In genomic region chr6:54467371-54467770, GRCm38 (mm10) we compare ENCODE assay signal across 25 mouse cellular contexts. TPM values are rescaled to one million over a fixed set of nuclear protein-coding genes. Genes with fewer than 3 reads are reported as not detected.
DNase-seq lines count a peak whose midpoint lies in the region; ATAC-seq and TF ChIP-seq lines count a peak whose summit lies in the region.
"Had no signal": no experiment of that assay in that cellular context is flagged by ENCODE, and none has a peak within 500 bp of the region (broad histone marks: within the 10 kb centered on the region; RNA-seq: fewer than 3 reads in every experiment).

No protein-coding gene starts in this region.

- intact Hi-C loops in gastrocnemius, adult 2 months (cut with DNase I) = no loop called here

- H3K36me3 ChIP-seq in limb, embryonic 14.5 days (ENCODE audit: control insufficient read depth, insufficient read depth, low read length) = no peaks in the 10 kb centered on the region
- no peaks in the 10 kb centered on the region for H3K36me3 ChIP-seq in limb, embryonic 10.5 days
- no peaks in the 10 kb centered on the region for H3K36me3 ChIP-seq in heart, embryonic 12.5 days
- H3K36me3 ChIP-seq: embryonic facial prominence, embryonic 12.5 days; forebrain, embryonic 12.5 days; hindbrain, embryonic 15.5 days; neural tube, embryonic 12.5 days had no signal

- DNase-seq in gastrocnemius, adult 2 months = peak; percentile 44
- no peak for DNase-seq in gastrocnemius, adult 8-10 months (ENCODE audit: low spot score in 2 of 2)
- DNase-seq in limb, embryonic 14.5 days (ENCODE audit: low spot score) = no peak
- DNase-seq in limb, embryonic 10.5 days (ENCODE audit: low spot score) = no peak
- DNase-seq in skeletal muscle tissue, adult 2 months (ENCODE audit: low read depth, low spot score) = peak; percentile 68
- DNase-seq in urinary bladder, postnatal 36 days (ENCODE audit: low spot score in 2 of 2) = no peak
- DNase-seq in cerebellum, adult 11 months = no peak
- DNase-seq: adrenal gland, adult 2 months; cerebellum, adult 18-20 months; cerebellum, postnatal 25 days; gastrocnemius, postnatal 25 days; kidney, adult 8-10 months; kidney, postnatal 10 days; liver, postnatal 0 days; midbrain, embryonic 14.5 days; thymus, postnatal 25 days had no signal

- H3K27me3 ChIP-seq in limb, embryonic 14.5 days (ENCODE audit: control insufficient read depth, insufficient read depth, low read length) = no peaks in the 10 kb centered on the region
- H3K27me3 ChIP-seq in limb, embryonic 10.5 days (ENCODE audit: low read depth, poor library complexity, severe bottlenecking) = no peaks in the 10 kb centered on the region
- no peaks in the 10 kb centered on the region for H3K27me3 ChIP-seq in heart, embryonic 12.5 days (replicated peaks)
- H3K27me3 ChIP-seq: embryonic facial prominence, embryonic 12.5 days; hindbrain, embryonic 15.5 days; neural tube, embryonic 12.5 days had no signal

- H3K4me3 ChIP-seq in gastrocnemius, adult 2 months = peak overlapping the region; percentile 33; the same call in 1 of the 2 replicates
- H3K4me3 ChIP-seq in limb, embryonic 14.5 days (replicated peaks; ENCODE audit: low read length) = no peak overlapping the region
- no peak overlapping the region for H3K4me3 ChIP-seq in limb, embryonic 10.5 days
- H3K4me3 ChIP-seq in heart, embryonic 12.5 days = no peak overlapping the region
- H3K4me3 ChIP-seq: embryonic facial prominence, embryonic 12.5 days; forebrain, embryonic 12.5 days; hindbrain, embryonic 15.5 days; megakaryocyte, embryonic 14.5 days; neural tube, embryonic 12.5 days had no signal

- H3K9me3 ChIP-seq in limb, embryonic 14.5 days (ENCODE audit: control insufficient read depth, low read length) = no peaks in the 10 kb centered on the region
- no peaks in the 10 kb centered on the region for H3K9me3 ChIP-seq in limb, embryonic 10.5 days (replicated peaks)
- H3K9me3 ChIP-seq in heart, embryonic 12.5 days (replicated peaks) = no peaks in the 10 kb centered on the region
- H3K9me3 ChIP-seq: embryonic facial prominence, embryonic 12.5 days; forebrain, embryonic 12.5 days; hindbrain, embryonic 15.5 days; megakaryocyte, embryonic 14.5 days; neural tube, embryonic 12.5 days had no signal

- peak overlapping the region; percentile 90 for H3K27ac ChIP-seq in gastrocnemius, adult 2 months
- no peak overlapping the region for H3K27ac ChIP-seq in limb, embryonic 14.5 days (replicated peaks; ENCODE audit: low read depth, low read length)
- H3K27ac ChIP-seq in limb, embryonic 10.5 days = no peak overlapping the region
- peak overlapping the region; percentile 96 for H3K27ac ChIP-seq in heart, embryonic 12.5 days (ENCODE audit: poor library complexity, severe bottlenecking)
- H3K27ac ChIP-seq: embryonic facial prominence, embryonic 12.5 days; forebrain, embryonic 12.5 days; hindbrain, embryonic 15.5 days; neural tube, embryonic 12.5 days had no signal

- 0 out of 2 replicates have a peak, but pooled peaks cover 2% of the 10 kb centered on the region for H3K4me1 ChIP-seq in limb, embryonic 14.5 days (ENCODE audit: control insufficient read depth, insufficient read depth, low read length)
- no peaks in the 10 kb centered on the region for H3K4me1 ChIP-seq in limb, embryonic 10.5 days
- H3K4me1 ChIP-seq in heart, embryonic 12.5 days (replicated peaks) = peaks cover 54% of the 10 kb centered on the region
- H3K4me1 ChIP-seq: embryonic facial prominence, embryonic 12.5 days; neural tube, embryonic 12.5 days had no signal

- no peak overlapping the region for H3K9ac ChIP-seq in limb, embryonic 14.5 days (ENCODE audit: low read depth, low read length, severe bottlenecking)
- 0 out of 2 replicates have a peak overlapping the region, but pooled peaks have one; percentile 30 for H3K9ac ChIP-seq in heart, embryonic 12.5 days
- H3K9ac ChIP-seq: embryonic facial prominence, embryonic 12.5 days; forebrain, embryonic 12.5 days; hindbrain, embryonic 15.5 days; liver, postnatal 0 days; neural tube, embryonic 12.5 days had no signal

- TF ChIP-seq CTCF in gastrocnemius, adult 2 months (IDR thresholded peaks at IDR 0.05) = no peak

- no peak for TF ChIP-seq POLR2A in limb, embryonic 14.5 days (IDR thresholded peaks at IDR 0.05; ENCODE audit: borderline replicate concordance, extremely low read depth, insufficient read depth, insufficient read length)

- 0 out of 2 replicates have a peak, but pooled peaks have one; percentile 30 for ATAC-seq in limb, embryonic 14.5 days (ENCODE audit: low FRiP score, low read depth)
- ATAC-seq in heart, embryonic 12.5 days (ENCODE audit: insufficient number of reproducible peaks, low FRiP score) = peak; percentile 69
- ATAC-seq: liver, postnatal 0 days; Patski had no signal

- no peak overlapping the region for H3K4me2 ChIP-seq in limb, embryonic 14.5 days (replicated peaks; ENCODE audit: low read depth, low read length, severe bottlenecking)
- H3K4me2 ChIP-seq in heart, embryonic 12.5 days = peak overlapping the region; percentile 41
- H3K4me2 ChIP-seq: embryonic facial prominence, embryonic 12.5 days; forebrain, embryonic 12.5 days; hindbrain, embryonic 15.5 days; liver, embryonic 11.5 days; neural tube, embryonic 12.5 days had no signal

- WGBS in limb, embryonic 14.5 days = 87% methylated on average over 3 of the region's 3 CpGs
- WGBS in limb, embryonic 10.5 days = 91% methylated on average over 3 of the region's 3 CpGs
- 38% methylated on average over 3 of the region's 3 CpGs for WGBS in heart, embryonic 12.5 days

RNA-seq across cellular contexts. Expression of gene Wipf3, which starts 38.0 kb away (rescaled TPM):
- total RNA-seq in gastrocnemius, adult 2 months (2021) = 10 to 100 TPM; 11.3 to 14.3 TPM
- 10 to 100 TPM; 12.5 to 17.2 (median 13.2) TPM for total RNA-seq in gastrocnemius, adult 8-10 months (2022)
- polyA plus RNA-seq in limb, embryonic 14.5 days (2012; rRNA removed) = 5.4 and 5.6 TPM in 2 replicates
- polyA plus RNA-seq in limb, embryonic 14.5 days (2014; fragmentation: Nextera tagmentation; extraction: Ambion mirVana) = 1.8 and 2.4 TPM in 2 replicates
- polyA plus RNA-seq in limb, embryonic 10.5 days (2016; fragmentation: Nextera tagmentation; extraction: Ambion mirVana) = 0.68 and 1.0 TPM in 2 replicates
- polyA plus RNA-seq in heart, embryonic 12.5 days (2016; fragmentation: Nextera tagmentation; extraction: Ambion mirVana) = 4.8 and 4.9 TPM in 2 replicates
- total RNA-seq: hematopoietic stem cell, adult 5-6 weeks had no signal

Comparison
In these comparisons a context has a peak if more than half of its experiments do, and no peak if none do; other contexts are left out.
1. DNase-seq: peak in gastrocnemius, adult 2 months (single experiment) and skeletal muscle tissue, adult 2 months (single experiment); none in gastrocnemius, adult 8-10 months (0 of 2), limb, embryonic 14.5 days (single experiment), limb, embryonic 10.5 days (single experiment), urinary bladder, postnatal 36 days (0 of 2) and cerebellum, adult 11 months (single experiment).
2. H3K27ac ChIP-seq: peak in gastrocnemius, adult 2 months (single experiment) and heart, embryonic 12.5 days (single experiment); none in limb, embryonic 14.5 days (single experiment) and limb, embryonic 10.5 days (single experiment).